Mouse (Mus musculus): ENCODE results near the gene Trim13. TPM values are rescaled to one million over a fixed set of nuclear protein-coding genes. Genes with fewer than 3 reads are reported as not detected.

Gene Trim13
- total RNA-seq, 2 experiments from 2014 or later: 6.1 TPM

DNA sequence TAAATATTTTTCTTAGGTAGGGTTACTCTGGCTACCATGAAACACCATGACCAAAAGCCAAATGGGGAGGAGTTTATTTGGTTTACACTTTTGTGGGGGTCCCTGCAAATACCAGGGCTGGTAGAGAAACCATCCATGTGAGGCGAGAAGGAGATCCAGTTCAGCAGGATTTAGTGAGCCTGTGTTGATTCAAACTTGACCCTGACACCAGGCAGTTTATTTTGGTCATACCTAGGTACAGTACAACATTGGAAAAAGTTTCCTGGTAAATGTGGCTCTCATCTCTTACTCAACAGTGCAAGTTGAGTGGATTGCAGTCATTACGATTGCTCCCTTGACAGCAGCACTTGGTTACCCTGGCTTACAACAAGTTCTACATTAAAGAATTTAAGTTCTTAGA lies 15.3 kb downstream of the Trim13 start:
- DNase-seq: no peak

DNA sequence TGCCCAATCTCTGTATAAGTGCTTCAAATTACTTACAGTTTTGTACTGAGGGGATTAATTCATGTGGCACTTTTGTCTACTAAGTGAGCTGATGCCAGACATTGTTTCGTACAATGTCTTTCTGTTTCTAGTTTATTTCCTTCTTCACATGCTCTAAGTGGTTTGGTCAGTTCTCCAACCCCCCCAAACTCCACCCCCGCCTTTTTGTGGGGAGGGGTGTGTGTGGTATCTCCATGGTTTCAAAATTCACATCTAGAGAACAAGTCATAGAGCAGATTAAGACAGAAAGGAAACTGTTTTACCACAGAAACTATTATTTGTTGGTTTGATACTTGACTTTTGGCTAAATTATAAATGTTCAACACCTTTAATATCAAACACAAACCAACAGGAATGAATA lies 22.3 kb downstream of the Trim13 start:
- DNase-seq: no peak

DNA sequence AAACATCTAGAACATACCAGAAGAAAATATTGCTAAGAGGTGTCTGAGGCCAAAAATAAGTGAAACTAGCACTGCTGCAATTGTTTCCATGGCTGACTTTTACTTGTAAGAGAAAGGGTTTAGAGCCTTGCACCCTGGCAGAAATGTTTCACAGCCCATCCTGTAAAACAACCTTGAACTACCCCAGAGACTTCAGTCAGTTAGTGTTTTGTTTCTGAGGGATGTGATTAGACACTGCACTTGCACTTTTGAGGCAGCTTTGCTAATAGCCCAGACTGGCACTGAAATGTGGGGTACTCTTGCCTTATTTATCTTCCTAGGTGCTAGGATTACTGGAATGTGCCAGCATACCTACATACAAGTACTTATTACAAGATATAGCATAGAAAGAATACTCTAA lies 37.9 kb downstream of the Trim13 start:
- no peak for DNase-seq

DNA sequence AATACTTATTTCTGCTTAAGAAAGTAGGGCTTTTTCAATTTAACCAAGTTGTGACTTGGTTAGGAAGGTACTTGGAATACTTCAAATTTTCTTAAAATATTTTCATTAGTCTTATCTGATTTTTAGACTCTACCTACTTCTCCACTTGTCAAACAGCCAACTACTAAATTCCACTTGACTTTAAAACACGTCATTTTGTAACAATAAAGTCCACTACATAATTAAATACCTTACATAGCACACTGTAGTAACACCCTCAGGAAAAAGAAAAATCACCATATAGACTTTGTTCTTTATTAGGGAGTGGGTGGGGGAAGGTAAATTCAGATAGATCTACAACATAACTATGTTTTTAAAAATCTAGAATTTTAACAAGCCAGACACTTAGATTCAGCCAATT lies 44.6 kb downstream of the Trim13 start:
- DNase-seq: no peak

DNA sequence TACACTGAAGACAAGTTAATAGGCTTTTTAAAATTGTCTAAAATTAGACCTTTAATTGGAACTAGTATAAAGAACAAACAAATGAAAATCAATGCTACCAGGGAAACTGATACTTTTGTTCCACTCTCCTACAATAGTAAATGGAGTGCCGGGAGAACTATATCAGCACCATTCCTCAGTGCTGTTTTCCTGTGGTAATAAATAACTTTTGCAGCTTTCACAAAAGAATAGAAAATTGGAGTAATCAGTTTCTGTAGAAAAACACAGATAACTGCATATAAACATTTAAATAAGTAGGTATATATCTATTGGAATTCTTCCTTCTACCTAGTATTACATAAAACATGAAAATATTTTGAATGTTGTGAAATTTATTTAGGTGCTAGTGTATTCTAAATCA lies 47.5 kb downstream of the Trim13 start:
- DNase-seq: no peak

DNA sequence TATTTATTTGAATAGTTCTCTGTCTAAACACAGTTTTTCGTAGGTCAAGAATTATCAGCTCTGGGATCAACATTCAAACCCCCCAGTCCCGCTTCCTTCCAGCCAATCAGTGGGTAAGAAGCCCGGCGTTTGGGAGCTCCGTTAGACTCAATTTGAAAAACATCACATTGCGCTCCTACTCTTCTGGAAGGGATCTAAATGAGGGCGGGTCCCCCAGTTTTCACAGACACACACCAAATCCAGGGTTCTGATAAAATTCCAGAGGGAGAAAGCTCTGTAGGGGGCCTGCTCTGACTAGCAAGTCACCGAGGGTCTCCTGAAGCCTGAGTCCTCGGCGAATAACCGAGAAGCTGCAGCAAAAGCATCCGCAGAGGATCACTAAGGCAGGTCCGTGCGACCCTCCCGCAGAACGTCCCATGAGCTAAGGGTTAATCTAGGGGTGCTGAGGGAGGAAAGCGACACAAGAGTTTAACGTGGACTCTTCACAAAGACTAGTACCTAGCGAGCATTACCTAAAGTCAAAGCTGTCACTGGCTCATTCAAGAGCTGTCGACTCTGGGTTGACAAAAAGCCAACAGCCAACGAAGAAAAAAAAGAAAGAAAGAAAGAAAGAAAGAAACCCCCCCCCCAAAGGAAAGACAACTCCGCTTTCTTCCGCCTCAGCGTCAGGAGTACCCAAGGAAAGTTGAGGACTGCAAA lies 49.3 kb downstream of the Trim13 start:
- DNase-seq: peak; percentile 17

DNA sequence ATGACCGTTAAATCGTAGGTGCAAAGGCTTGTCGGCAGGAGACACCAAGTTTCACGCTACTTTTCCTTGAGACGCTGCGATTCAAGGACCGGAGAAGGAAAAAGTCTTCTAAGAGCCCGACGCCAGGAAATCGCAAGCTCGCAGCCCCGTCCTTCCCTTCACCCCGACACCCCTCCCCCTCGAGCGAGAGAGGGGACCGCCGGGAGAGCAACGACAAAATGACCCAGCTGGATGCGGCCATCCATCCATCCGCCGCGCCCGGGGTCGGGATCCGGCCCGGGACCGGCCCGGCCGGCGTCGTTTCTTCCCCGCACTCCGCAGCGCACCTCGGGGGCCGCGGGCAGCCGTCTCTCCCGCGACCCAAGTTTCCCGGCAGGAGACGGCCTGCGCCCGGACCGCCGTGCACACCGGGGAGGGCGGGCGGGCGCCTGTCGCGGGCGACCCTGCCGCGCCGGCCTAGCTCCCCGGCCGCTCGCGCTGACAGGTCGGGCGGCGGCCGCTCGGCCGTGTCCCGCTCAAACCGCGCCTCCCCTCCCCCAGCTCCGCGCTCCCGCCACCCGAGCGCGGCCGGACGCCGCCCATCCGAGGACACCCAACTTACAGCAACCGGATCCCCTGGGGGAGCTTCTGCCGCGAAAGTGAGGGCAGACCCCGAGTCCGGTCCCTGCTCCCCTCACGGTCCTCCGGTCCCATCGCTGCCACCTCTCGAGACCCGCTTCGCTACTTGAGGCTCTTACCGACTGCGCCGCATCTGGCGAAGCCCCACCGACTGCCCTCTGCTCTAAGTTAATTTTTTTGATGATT lies 50.0 kb downstream of the Trim13 start:
- peak; percentile 51 for DNase-seq

DNA sequence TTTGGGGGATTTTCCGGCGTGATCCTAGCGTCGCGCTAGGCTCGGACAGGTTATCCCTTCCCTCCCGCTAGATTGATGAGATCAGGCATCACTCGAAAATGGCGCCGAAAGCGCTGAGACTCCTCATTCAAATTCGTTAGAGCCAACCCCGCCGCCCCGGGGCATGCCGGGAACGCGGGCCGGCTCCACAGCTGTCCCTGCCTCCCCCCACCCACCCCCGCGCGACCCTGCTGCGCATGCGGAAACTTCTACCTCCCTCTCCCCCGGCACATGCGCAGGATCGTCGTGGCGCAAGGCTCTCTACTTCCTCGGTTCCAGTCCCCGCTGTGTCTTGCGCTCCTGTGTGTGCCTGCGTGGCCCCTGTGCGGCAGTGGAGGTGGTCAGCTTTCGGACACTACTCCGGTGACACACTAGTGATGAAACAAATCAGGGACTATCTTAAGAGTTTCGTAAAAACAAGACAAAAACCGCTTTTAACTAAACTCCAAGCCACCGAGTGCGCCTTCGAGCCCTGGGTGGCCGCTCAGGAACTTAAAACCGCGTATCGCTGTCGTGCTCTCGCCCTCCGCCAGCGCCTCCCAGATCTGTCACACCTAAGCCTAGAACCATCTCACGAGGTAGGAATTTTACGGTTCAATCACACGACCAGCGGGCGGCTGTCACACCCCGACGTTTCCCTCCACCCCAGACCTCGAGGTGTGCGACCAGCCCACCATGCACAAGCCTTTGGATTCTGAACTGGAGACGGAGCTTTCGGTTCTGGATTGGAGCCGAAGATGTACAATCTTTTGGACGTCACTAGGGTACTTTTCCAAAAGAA lies 50.8 kb downstream of the Trim13 start:
- DNase-seq: peak; percentile 97

DNA sequence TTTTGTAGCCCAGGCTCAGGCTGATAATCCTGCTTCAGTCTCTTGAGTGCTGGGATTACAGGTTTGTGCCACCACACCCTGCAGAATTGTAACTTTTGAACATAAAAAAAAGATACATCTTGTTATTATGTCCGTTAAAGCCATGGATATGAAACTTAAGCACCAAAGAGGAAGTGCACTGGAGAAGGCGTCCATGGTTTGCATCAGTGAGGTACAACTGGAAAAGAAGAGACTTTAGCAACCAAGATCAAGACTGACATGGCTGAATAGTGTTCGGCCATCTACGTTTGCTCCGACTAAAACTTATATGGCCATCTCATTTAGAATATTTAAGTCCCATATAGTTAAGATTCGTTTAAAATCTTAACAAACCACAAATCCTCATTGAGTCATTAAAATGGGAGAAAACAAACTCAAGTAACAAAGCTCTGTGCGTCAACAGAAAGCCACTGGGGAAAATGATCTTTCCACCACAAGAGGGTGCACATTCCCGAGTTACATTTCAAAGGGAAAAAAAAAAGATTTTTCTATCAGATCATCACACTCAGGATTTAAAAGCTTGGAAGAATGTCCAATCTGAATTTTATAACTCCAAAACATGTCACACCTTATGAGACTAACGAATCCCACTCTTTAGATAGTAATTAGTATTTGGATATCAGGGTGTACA lies 52.4 kb downstream of the Trim13 start:
- DNase-seq: no peak

Small RNA genes within 50 kb of the gene (microRNA-seq; reads per million reads assigned to microRNA genes)
- gene Mir15a (ENCODE audit: borderline replicate concordance in 2 of 2) (1,119 to 3,576 reads per million in 2 experiments), gene Mir16-1 (ENCODE audit: borderline replicate concordance in 2 of 2) (787 to 830 reads per million in 2 experiments)

Other genes starting within 250 kb of the Trim13 start
- gene Ebpl, start 237.8 kb upstream of the Trim13 start, total RNA-seq (2021): 1 to 10 TPM in 1 of 2 experiments, under 1 TPM in 1; 0.84 to 1.4 TPM
- 10 to 100 TPM; 89.3 to 89.8 TPM for gene Kpna3, start 158.4 kb upstream of the Trim13 start, total RNA-seq (2021)
- gene Spryd7, start 41.4 kb upstream of the Trim13 start, total RNA-seq (2021): 10 to 100 TPM; 37.5 to 42.2 TPM
- gene Kcnrg, start 9.2 kb downstream of the Trim13 start, total RNA-seq (2021): under 1 TPM; 0.16 to 0.26 TPM